Mouse (Mus musculus) activated CD4-positive, CD25-positive, alpha-beta regulatory T cell, adult 4 months (primary cell): ENCODE results near the gene Daam2. TPM values are rescaled to one million over a fixed set of nuclear protein-coding genes. Genes with fewer than 3 reads are reported as not detected.
"Not testable (repeated sequence)": the region's sequence is repeated elsewhere in the genome, so short reads cannot be mapped to it uniquely, and the experiment has no call there.

Experiments used
- ATAC-seq: one replicate; pipeline ENCODE4 v1.8.0; 2017
- polyA plus RNA-seq, 2 experiments: library from polyadenylated mRNA; unstranded; fragments of 100-300 nt; shearing (Covaris generic); gene quantifications; one replicate each; pipeline ENCODE4 v1.2.1; 2017

The Daam2 gene
- polyA plus RNA-seq, 2 experiments from 2014 or later = 0.13 TPM; not detected in 1

GRCm38 (mm10) chr17:49477370-49477769, 86.8 kb downstream of the Daam2 start:
- no peak for ATAC-seq

DNA sequence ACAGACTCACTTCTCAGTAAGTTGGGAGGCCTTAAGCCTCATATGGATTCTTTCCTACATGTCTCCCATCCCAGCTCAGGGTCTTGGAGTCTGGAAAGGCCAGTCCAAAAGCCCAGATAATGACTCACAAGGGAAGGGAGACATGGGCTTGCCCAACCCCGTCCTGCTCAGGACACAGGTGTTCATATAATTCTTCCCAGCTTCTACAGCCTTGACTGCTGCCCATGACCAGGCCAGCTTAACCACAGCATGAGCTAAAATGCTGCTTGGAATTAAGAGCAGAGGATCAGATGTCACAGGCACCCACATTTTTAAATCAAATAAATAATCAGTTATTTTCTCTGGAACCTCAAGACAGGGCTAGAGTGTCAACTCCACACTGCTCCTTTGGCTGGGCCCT, 89.0 kb downstream of the Daam2 start:
- ATAC-seq = no peak

- no peak for ATAC-seq
Measured at GRCm38 (mm10) chr17:49474051-49474450, 90.1 kb downstream of the Daam2 start.

DNA sequence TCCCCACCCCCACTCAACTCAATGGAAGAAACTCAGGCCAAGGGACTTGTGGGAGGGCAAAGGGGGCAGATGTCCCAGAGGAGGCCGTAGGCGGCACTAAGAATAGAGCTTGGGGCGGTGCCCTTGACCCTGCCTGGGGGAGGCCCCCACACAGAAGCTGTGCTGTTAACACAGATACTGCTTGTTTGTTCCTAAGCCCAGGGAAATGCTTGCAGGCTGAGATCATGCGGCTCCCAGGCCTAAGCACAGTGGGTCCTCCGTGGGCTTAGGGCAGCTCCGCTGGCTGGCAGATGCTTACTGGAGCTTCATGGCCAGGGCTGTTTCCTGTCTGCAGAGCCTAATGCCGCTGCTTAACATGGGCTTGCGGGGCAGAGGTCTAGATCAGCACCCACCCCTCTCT, 91.5 kb downstream of the Daam2 start:
- no peak for ATAC-seq

DNA sequence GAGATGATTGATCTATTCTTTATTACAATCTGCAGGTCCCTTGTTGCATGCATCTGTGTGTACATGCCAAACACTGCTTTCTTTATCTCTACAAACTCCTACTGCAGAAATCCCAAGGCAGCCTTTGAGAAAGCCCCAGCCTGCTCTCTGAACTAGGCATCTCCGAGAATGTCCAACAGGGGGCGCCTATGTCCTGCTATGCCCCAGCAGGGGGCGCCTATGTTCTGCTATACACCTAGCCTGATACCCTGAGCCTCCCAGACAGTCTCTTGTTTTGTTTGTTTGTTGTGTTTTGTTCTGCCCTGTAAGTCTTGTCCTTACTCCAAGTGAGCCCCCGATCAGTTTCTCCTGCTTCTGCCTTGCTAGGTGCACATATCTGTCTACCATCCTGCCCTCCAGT, 95.9 kb downstream of the Daam2 start:
- no peak for ATAC-seq

- no peak for ATAC-seq
Measured at GRCm38 (mm10) chr17:49464884-49465283, 99.3 kb downstream of the Daam2 start.

DNA sequence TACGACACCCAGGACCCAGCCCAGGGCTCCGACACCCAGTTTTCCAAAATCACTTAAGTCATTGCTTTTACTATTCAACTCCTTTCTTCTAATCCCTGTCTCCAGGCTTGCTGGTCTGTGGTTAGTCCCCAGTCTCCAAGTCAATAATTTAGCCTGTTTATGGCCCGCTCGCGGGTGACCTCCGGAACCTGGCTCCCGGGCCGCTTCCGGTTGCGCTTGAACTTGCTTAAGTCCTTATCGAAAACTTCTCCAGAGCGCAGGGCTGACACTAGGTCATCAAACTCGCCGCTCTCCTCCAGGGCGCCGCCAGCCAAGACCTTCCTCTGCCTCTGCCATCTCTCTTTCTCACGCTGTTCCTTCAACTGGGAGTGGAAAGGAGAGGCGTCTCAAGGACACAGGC, 105.8 kb downstream of the Daam2 start:
- ATAC-seq = no peak

DNA sequence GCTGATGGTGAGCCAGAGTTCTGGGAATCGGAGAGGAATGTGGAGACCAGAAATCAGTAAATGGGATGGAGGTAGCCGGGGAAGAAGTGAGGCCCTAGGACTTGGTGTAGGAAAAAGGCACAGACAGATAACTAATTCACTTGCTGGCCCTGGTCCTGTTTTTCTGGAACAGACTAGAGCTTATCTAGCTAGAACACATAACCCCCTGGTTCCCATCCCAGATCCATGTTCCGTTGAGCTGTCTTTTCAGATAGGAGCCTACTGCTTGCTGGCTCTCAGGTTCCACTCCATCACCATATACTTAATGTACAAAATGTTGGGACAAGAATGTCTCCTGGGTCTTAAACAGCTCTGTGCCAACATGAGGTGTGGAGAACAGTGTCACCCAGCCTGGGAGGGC, 106.3 kb downstream of the Daam2 start:
- no peak for ATAC-seq

GRCm38 (mm10) chr17:49456334-49456733, 107.8 kb downstream of the Daam2 start:
- ATAC-seq = no peak

DNA sequence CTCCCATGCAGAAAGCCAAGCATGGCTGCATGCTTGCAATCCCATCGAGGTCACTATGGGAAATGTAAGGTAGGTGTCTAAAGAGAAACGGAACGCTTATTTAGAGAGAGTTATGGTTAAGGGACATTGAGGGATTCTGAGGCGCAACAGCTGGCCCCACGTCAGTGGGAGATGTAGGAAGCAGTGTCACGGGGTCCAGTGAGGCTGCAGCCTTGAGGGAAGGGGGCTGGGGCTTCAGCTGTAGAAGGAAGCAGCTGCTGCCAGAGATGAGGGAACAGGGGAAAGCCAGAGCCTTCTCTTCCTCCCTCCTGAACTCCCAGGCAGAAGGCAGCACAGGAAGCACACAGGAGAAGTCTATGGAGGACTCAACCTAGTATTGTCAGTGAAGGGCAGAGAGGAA, 113.2 kb downstream of the Daam2 start:
- ATAC-seq = no peak

GRCm38 (mm10) chr17:49449230-49449608, 114.9 kb downstream of the Daam2 start:
- no peak for ATAC-seq

DNA sequence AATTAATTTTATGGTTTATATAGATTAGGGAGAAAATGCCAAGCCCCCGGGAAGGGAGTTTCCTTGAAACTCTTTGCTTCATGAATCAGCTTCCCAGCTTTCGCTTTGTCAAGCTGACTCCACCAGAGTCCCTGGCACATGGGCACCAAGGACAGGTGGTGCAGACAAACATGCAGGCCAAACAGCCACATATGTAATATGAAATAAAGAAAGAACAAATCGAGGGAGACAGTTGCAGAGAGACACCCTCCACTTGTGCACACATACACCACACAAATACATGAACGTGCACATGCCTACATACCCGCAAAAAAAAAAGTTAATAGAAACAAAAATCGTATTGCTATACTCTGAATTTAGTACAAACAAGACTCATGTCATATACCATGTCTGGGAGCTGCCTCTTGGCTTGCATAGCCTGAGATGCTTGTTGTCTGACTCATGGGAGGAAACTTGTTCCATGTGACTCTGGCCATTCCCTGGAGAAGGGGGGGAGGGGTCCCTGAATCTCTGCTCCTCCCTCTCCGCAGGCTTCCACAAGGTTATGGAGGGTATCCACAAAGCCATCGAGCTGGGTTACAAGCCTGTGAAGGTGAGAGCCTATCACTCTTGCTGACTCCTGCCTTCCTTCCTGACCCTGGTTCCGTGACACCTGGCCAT, 115.4 kb downstream of the Daam2 start:
- no peak for ATAC-seq

DNA sequence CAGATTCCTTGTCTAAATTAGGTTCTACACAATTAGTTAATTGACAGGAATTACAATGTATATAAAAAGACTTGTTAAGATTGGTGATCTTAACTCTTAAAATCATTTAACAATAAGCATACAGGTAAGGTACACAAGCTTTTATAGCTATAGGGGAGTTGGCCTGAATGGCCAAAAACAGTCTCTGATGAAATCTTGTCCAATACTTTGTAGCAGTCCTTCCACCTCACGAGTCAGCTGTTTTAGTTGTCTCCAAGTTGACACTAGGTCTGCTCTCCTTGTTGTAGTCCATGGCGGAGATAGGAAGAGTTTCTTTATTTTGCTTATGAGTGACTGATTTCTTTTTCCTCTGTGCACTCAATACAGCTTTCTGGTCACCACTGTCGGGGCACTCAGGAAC, 121.3 kb downstream of the Daam2 start:
- not testable (repeated sequence) for ATAC-seq

DNA sequence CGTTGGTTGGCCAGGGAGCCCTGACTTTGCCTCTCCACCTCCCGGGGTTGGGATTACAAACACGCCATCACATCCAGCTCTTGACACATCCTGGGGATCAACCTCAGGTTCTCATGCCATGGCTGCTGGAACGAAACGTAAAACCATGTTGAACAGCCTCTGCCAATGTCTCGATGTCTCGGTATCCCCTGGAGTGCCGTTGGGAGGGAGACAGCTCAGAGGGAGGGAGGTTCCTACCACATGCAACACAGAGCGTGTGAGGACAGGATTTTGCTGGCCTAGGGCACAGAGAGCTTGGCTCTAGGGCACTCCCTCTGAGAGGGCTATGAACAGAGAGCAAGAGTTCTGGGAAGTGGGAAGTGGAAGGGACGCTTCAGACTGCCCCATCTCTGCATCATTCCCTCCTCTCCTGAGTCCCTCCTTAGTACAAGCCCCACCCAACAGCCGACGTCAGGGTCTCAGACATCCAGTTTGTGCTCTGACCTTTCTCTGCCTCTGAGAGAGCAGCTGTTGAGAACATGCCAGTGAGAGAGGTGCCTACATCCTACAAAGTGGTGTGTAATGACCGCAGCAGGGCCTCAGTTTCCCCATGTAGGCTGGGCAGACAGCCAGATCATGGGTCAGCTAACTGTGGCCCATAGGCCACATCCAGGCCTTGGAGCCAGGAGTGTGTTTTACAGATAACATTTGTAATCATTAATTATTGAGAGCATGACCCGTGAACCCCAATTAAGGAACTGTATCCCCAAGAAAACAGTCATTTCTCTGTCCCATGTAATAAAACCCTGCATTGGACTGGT, 123.6 kb downstream of the Daam2 start:
- no peak for ATAC-seq

GRCm38 (mm10) chr17:49439706-49440105, 124.4 kb downstream of the Daam2 start:
- ATAC-seq = no peak

DNA sequence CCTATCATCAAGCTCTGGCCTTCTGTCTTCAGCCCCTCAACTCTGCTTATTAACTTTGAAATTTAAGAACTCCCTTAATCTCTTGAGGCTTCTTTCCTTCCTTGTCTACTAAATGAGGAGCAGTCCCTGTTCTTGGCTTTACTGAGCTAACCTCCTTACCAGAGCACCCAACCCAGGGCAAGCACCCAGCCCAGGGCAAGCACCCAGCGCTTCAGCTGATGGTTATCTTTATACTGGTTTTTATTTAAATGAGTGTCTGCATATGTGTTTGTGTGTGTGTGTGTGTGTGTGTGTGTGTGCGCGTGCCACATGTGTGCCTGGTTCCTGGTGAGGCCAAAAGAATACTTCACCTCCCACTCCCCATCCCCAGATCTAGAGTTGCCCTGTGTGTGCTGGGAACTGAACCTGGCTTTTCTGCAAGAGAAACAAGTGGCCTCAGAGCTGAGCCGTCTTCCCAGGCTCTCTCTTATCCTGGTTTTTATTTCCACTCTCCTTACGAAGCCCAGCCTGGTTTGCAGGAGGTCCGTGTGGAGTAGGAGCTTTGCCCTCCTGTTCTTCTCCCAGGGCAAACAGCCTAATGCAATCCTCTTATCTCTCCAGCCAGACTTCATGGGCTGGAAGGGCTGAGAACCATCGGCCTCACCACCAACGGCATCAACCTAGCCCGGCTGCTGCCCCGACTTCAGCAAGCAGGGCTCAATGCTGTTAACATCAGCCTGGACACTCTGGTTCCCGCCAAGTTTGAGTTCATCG, 125.1 kb downstream of the Daam2 start:
- no peak for ATAC-seq

DNA sequence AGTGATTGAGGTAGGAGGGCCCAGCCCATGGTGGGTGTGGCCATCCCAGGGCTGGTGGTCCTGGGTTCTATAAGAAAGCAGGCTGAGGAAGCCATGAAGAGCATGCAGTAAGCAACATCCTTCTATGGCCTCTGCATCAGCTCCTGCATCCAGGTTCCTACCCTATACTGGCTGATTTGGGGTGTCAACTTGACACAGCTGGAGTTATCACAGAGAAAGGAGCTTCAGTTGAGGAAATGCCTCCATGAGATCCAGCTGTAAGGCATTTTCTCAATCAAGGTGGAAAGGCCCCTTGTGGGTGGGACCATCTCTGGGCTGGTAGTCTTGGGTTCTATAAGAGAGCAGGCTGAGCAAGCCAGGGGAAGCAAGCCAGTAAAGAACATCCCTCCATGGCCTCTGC, 126.8 kb downstream of the Daam2 start:
- not testable (repeated sequence) for ATAC-seq

DNA sequence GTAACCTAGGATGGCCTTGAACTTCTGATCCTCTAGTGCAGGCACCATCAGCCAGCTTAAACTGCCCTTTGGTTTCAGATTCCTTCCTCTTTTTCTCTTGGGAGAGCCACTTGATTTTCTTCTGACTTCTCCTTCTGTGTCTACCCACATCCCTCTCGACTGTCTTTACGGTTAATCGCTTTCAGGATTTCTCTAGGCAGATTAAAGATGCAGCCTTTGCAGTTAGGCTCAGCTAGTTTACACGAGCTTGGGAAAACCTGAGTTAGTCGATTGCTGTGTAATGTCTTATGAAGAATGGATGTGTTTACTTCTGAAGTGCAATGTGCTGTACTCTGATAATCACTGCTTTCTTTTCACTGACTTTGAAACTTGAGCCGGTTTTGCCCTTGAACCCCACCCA, 127.5 kb downstream of the Daam2 start:
- ATAC-seq = no peak

DNA sequence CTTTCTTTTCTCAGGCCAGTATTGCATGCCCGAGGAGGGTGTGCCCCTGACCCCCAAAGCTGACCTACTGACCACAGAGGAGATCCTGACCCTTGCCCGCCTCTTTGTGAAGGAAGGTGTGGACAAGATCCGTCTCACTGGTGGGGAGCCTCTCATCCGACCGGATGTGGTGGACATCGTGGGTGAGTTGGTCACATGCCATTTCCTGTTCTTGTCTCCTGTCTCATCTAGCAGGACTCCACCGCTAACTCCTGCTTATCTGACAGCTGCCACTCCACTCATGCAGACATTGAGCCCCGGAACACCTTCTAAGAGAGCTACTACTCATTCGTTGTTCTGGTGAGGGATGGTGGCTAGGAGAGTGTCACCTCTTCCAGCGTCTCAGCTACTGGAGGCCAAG, 129.1 kb downstream of the Daam2 start:
- no peak for ATAC-seq

- ATAC-seq = no peak
Measured at GRCm38 (mm10) chr17:49434236-49434635, 129.9 kb downstream of the Daam2 start.

- no peak for ATAC-seq
Measured at GRCm38 (mm10) chr17:49433071-49433470, 131.1 kb downstream of the Daam2 start.

GRCm38 (mm10) chr17:49432071-49432711, 132.0 kb downstream of the Daam2 start:
- no peak for ATAC-seq

GRCm38 (mm10) chr17:49431176-49431575, 133.0 kb downstream of the Daam2 start:
- ATAC-seq = no peak
